Mouse (Mus musculus): ENCODE measurements around the gene Gzmm. TPM values are rescaled to one million over a fixed set of nuclear protein-coding genes. Genes with fewer than 3 reads are reported as not detected.
A peak's percentile ranks its signal among the peaks of the same experiment; 100 is the strongest.

Gene Gzmm
- polyA plus RNA-seq, 1 experiment from 2014 or later, result 0.92 TPM

- H3K4me1 ChIP-seq, result peaks cover 19% of the 10 kb centered on the region
- no peaks in the 10 kb centered on the region for H3K9me3 ChIP-seq
- H3K4me2 ChIP-seq (replicated peaks), result peak overlapping the region; percentile 95
- H3K36me3 ChIP-seq, result no peaks in the 10 kb centered on the region
- no peak overlapping the region for H3K9ac ChIP-seq
- no peak for ATAC-seq (ENCODE audit: low FRiP score, low read depth)
- peak overlapping the region; percentile 60 for H3K4me3 ChIP-seq
- 6% methylated on average over 43 of the region's 43 CpGs for WGBS
- peaks cover 78% of the 10 kb centered on the region for H3K27me3 ChIP-seq
- H3K27ac ChIP-seq, result no peak overlapping the region
These were observed 29.0 kb downstream of the Gzmm start for GRCm38 (mm10) chr10:79717640-79718357.

- H3K9me3 ChIP-seq, result no peaks in the 10 kb centered on the region
- H3K4me3 ChIP-seq, result no peak overlapping the region
- no peaks in the 10 kb centered on the region for H3K36me3 ChIP-seq
- WGBS, result 69% methylated on average over 5 of the region's 5 CpGs
- peaks cover 18% of the 10 kb centered on the region for H3K4me1 ChIP-seq
- peaks cover 46% of the 10 kb centered on the region for H3K27me3 ChIP-seq
- 0 out of 2 replicates have a peak overlapping the region, but pooled peaks have one; percentile 4 for H3K9ac ChIP-seq
- H3K27ac ChIP-seq, result no peak overlapping the region
- no peak overlapping the region for H3K4me2 ChIP-seq (replicated peaks)
- no peak for ATAC-seq (ENCODE audit: low FRiP score, low read depth)
These were observed 32.3 kb downstream of the Gzmm start for GRCm38 (mm10) chr10:79721089-79721488.

GRCm38 (mm10) chr10:79723047-79723446, 34.2 kb downstream of the Gzmm start:
- ATAC-seq (ENCODE audit: low FRiP score, low read depth), result no peak
- Histone ChIP-seq H3K9me3 (no peaks in the 10 kb centered on the region), H3K4me2 (replicated peaks) (no peak overlapping the region), H3K27ac (no peak overlapping the region), H3K4me1 (no peaks in the 10 kb centered on the region), H3K27me3 (peaks cover 26% of the 10 kb centered on the region), H3K36me3 (no peaks in the 10 kb centered on the region), H3K9ac (no peak overlapping the region), H3K4me3 (no peak overlapping the region)
- 73% methylated on average over 6 of the region's 6 CpGs for WGBS

- H3K36me3 ChIP-seq, result no peaks in the 10 kb centered on the region
- no peak overlapping the region for H3K4me2 ChIP-seq (replicated peaks)
- peaks cover 20% of the 10 kb centered on the region for H3K27me3 ChIP-seq
- no peak for ATAC-seq (ENCODE audit: low FRiP score, low read depth)
- no peak overlapping the region for H3K27ac ChIP-seq
- H3K9ac ChIP-seq, result no peak overlapping the region
- H3K4me3 ChIP-seq, result no peak overlapping the region
- no peaks in the 10 kb centered on the region for H3K4me1 ChIP-seq
- 78% methylated on average over 7 of the region's 7 CpGs for WGBS
- no peaks in the 10 kb centered on the region for H3K9me3 ChIP-seq
These were observed 34.9 kb downstream of the Gzmm start for GRCm38 (mm10) chr10:79723692-79724091.

- H3K27ac ChIP-seq, result no peak overlapping the region
- no peak overlapping the region for H3K4me2 ChIP-seq (replicated peaks)
- 34% methylated on average over 11 of the region's 11 CpGs for WGBS
- H3K4me1 ChIP-seq, result no peaks in the 10 kb centered on the region
- no peaks in the 10 kb centered on the region for H3K27me3 ChIP-seq
- no peak overlapping the region for H3K9ac ChIP-seq
- ATAC-seq (ENCODE audit: low FRiP score, low read depth), result no peak
- H3K36me3 ChIP-seq, result no peaks in the 10 kb centered on the region
- no peaks in the 10 kb centered on the region for H3K9me3 ChIP-seq
- H3K4me3 ChIP-seq, result no peak overlapping the region
These were observed 37.3 kb downstream of the Gzmm start for GRCm38 (mm10) chr10:79726090-79726489.

- no peak overlapping the region for H3K4me2 ChIP-seq (replicated peaks)
- H3K27me3 ChIP-seq, result no peaks in the 10 kb centered on the region
- 74% methylated on average over 28 of the region's 28 CpGs for whole genome bisulfite sequencing
- no peak overlapping the region for H3K4me3 ChIP-seq
- no peak overlapping the region for H3K9ac ChIP-seq
- ATAC-seq (ENCODE audit: low FRiP score, low read depth), result no peak
- no peaks in the 10 kb centered on the region for H3K4me1 ChIP-seq
- 0 out of 2 replicates have a peak, but pooled peaks cover 4% of the 10 kb centered on the region for H3K9me3 ChIP-seq
- no peak overlapping the region for H3K27ac ChIP-seq
- H3K36me3 ChIP-seq, result peaks cover 11% of the 10 kb centered on the region
These were observed 39.8 kb downstream of the Gzmm start for GRCm38 (mm10) chr10:79728323-79729249.

- ATAC-seq (ENCODE audit: low FRiP score, low read depth), result no peak
- H3K36me3 ChIP-seq, result peaks cover 20% of the 10 kb centered on the region
- 87% methylated on average over 13 of the region's 13 CpGs for WGBS
- no peaks in the 10 kb centered on the region for H3K27me3 ChIP-seq
- no peak overlapping the region for H3K27ac ChIP-seq
- no peak overlapping the region for H3K4me2 ChIP-seq (replicated peaks)
- H3K4me3 ChIP-seq, result no peak overlapping the region
- 0 out of 2 replicates have a peak, but pooled peaks cover 4% of the 10 kb centered on the region for H3K9me3 ChIP-seq
- H3K9ac ChIP-seq, result no peak overlapping the region
- H3K4me1 ChIP-seq, result no peaks in the 10 kb centered on the region
These were observed 40.6 kb downstream of the Gzmm start for GRCm38 (mm10) chr10:79729357-79729965.

- 100% methylated on average over 1 of the region's 1 CpGs for WGBS
- Histone ChIP-seq H3K27me3 (peaks cover 25% of the 10 kb centered on the region), H3K36me3 (peaks cover 50% of the 10 kb centered on the region), H3K9me3 (peaks cover 32% of the 10 kb centered on the region), H3K4me3 (no peak overlapping the region), H3K27ac (no peak overlapping the region), H3K4me1 (no peaks in the 10 kb centered on the region), H3K4me2 (replicated peaks) (no peak overlapping the region), H3K9ac (no peak overlapping the region)
- no peak for ATAC-seq (ENCODE audit: low FRiP score, low read depth)
These were observed 43.7 kb downstream of the Gzmm start for GRCm38 (mm10) chr10:79732500-79732899.

- peaks cover 64% of the 10 kb centered on the region for H3K36me3 ChIP-seq
- WGBS, result 93% methylated on average over 15 of the region's 15 CpGs
- H3K4me2 ChIP-seq (replicated peaks), result no peak overlapping the region
- peaks cover 46% of the 10 kb centered on the region for H3K9me3 ChIP-seq
- H3K4me1 ChIP-seq, result no peaks in the 10 kb centered on the region
- no peak overlapping the region for H3K27ac ChIP-seq
- H3K27me3 ChIP-seq, result peaks cover 25% of the 10 kb centered on the region
- H3K4me3 ChIP-seq, result no peak overlapping the region
- ATAC-seq (ENCODE audit: low FRiP score, low read depth), result no peak
- no peak overlapping the region for H3K9ac ChIP-seq
These were observed 45.0 kb downstream of the Gzmm start for GRCm38 (mm10) chr10:79733847-79734246.

GRCm38 (mm10) chr10:79735361-79735760, 46.5 kb downstream of the Gzmm start:
- 25% methylated on average over 43 of the region's 52 CpGs for WGBS

GRCm38 (mm10) chr10:79736706-79737105, 47.9 kb downstream of the Gzmm start:
- H3K27ac ChIP-seq, result no peak overlapping the region
- H3K9ac ChIP-seq, result no peak overlapping the region
- no peak overlapping the region for H3K4me3 ChIP-seq
- H3K36me3 ChIP-seq, result peaks cover 91% of the 10 kb centered on the region
- peaks cover 25% of the 10 kb centered on the region for H3K27me3 ChIP-seq
- no peak for ATAC-seq (ENCODE audit: low FRiP score, low read depth)
- peaks cover 73% of the 10 kb centered on the region for H3K9me3 ChIP-seq
- 91% methylated on average over 11 of the region's 14 CpGs for WGBS
- no peak overlapping the region for H3K4me2 ChIP-seq (replicated peaks)
- H3K4me1 ChIP-seq, result no peaks in the 10 kb centered on the region

More at GRCm38 (mm10) chr10:79735361-79735760, 46.5 kb downstream of the Gzmm start:
- Histone ChIP-seq H3K27me3 (peaks cover 25% of the 10 kb centered on the region), H3K9me3 (peaks cover 61% of the 10 kb centered on the region), H3K4me3 (no peak overlapping the region), H3K27ac (no peak overlapping the region), H3K4me2 (replicated peaks) (peak overlapping the region; percentile 23), H3K36me3 (peaks cover 79% of the 10 kb centered on the region), H3K9ac (no peak overlapping the region), H3K4me1 (no peaks in the 10 kb centered on the region)
- no peak for ATAC-seq (ENCODE audit: low FRiP score, low read depth)

GRCm38 (mm10) chr10:79738259-79738658, 49.4 kb downstream of the Gzmm start:
- Histone ChIP-seq H3K4me1 (no peaks in the 10 kb centered on the region), H3K9me3 (peaks cover 69% of the 10 kb centered on the region), H3K27ac (no peak overlapping the region), H3K27me3 (peaks cover 25% of the 10 kb centered on the region), H3K9ac (no peak overlapping the region), H3K4me3 (no peak overlapping the region), H3K36me3 (peaks cover 98% of the 10 kb centered on the region), H3K4me2 (replicated peaks) (no peak overlapping the region)
- no peak for ATAC-seq (ENCODE audit: low FRiP score, low read depth)
- WGBS, result 94% methylated on average over 10 of the region's 10 CpGs
